Mouse (Mus musculus) monocyte, adult 5-6 weeks (primary cell): Measurements from ENCODE around the gene Ppil6. TPM values are rescaled to one million over a fixed set of nuclear protein-coding genes. Genes with fewer than 3 reads are reported as not detected.

ENCODE experiments used
- ATAC-seq: fragments of 153-309, 156-312 bp; replicated peaks from 2 replicates; pipeline ENCODE4 v1.8.0; 2017; ENCODE audit warnings: mild to moderate bottlenecking; ENCODE audit not compliant: low TSS enrichment, insufficient number of reproducible peaks, severe bottlenecking, poor library complexity, low FRiP score
- total RNA-seq: library from RNA; stranded (forward); fragments of 200-1000, 200-491, 200-594 nt; gene quantifications from 3 replicates; pipeline ENCODE4 v1.2.3, GENCODE M21; 2017

Gene Ppil6
- total RNA-seq, result 0.58 TPM in 1 of 3 replicates, not detected in the others

DNA sequence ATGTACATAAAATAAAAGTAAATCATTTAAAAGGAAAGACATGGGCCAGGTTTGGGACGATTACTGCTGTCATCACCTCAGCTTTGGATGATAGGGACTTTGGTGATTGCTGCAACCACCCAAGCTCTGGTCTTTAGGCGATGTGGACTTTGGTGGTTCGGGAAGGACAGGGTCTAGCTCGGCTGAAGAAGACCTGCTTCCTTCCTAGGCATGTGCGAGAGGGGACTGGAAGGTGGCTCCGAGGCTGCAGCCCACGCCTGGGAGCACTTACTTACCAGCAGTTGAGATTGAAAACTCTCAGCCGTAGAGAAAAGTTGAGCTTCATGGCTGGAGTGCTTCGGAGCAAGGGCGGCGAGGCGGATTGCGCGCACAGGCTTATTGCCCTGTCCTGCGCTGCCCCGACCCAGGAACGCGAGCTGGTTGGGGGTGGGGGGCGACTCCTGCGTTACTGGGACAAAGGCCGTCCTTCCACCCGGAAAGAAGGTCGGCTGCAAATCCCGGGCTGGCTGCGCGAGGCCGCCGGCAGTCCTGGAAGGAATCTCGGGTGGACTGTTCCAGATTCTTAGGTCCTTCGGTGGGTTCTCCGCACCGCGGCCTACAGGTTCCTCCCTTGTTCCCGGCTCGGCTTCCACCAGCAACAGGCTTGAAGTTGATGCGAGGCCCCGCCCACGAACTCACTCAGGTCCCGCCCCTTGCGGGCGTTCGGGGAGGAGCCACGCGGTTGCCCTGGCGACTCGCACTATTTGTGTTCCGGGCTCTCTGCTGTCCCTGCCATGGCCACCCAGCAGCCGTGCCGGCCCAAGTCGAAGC, at the start of gene Ppil6, which contains the start of gene Smpd2:
Gene Ppil6, plus strand, starts transcription at position 732 of the 810 bp plus-strand sequence.
Gene Smpd2, minus strand, starts transcription at position 662 of the 810 bp plus-strand sequence.
- peak; percentile 92 for ATAC-seq

DNA sequence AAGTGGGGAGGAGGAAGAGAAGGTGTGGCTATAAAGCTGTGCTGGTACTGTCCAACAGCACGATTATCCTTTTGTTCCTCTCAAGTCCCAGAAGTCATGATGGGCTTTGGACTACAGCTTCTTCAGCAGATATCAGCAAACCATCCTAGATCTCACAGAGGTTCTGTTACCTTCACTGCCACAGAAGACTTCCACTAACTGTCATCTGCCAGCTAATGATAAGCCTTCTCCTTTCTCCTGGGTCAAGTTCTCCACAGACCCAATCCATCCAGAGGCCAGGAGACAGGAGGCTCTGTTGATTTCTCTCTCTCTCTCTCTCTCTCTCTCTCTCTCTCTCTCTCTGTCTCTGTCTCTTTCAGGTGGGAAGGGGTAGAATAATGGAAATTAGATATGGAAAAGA, 42.0 kb upstream of the Ppil6 start:
- ATAC-seq, result no peak

DNA sequence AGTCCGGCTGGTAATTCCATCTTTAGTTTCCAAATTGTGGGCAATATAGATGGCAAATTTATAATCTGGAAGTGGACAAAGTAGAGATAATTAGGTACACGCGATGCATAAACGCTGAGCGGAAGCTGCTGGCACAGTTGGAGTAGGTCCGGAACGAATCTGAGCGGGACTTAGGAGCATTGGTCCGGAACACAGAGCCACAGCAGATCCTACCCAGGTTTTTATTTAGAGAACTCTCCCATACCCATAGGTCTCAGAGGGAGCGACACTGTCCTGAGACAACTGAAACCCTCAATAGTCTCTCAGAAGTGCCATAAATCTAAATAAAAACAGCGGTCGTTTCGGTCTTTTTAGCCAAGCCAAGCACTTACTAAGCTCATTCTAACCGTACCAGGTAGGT, 40.6 kb upstream of the Ppil6 start:
- no peak for ATAC-seq

DNA sequence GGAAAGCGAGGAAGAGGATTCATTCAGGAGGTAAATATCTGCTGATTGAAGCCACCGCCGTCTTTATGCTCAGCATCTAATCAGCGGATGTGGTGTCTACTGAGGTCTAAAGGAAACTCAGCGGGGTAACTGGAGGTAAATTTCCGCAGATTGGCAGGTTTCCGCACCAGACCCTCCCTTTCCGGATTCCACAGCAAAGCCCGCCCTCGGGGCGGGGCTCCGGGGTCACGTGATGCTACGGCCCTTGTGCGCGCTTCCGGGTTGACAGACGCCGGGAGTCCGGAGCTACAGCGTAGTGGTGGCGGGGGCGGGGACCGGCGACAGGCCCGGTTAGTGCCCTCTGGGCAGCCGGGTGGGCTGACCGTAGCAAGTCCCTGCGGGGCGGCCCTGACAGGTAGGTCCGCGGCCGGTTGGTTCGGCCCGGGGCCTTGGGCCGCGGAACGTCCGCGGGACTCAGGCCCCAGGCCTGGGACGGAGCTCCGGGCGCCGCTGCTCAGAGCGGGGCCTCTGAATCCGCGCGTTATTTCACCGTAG, 40.0 kb upstream of the Ppil6 start, which contains the start of gene Zbtb24:
Gene Zbtb24, plus strand, starts transcription at position 247 of the 534 bp plus-strand sequence.
- peak; percentile 89 for ATAC-seq

DNA sequence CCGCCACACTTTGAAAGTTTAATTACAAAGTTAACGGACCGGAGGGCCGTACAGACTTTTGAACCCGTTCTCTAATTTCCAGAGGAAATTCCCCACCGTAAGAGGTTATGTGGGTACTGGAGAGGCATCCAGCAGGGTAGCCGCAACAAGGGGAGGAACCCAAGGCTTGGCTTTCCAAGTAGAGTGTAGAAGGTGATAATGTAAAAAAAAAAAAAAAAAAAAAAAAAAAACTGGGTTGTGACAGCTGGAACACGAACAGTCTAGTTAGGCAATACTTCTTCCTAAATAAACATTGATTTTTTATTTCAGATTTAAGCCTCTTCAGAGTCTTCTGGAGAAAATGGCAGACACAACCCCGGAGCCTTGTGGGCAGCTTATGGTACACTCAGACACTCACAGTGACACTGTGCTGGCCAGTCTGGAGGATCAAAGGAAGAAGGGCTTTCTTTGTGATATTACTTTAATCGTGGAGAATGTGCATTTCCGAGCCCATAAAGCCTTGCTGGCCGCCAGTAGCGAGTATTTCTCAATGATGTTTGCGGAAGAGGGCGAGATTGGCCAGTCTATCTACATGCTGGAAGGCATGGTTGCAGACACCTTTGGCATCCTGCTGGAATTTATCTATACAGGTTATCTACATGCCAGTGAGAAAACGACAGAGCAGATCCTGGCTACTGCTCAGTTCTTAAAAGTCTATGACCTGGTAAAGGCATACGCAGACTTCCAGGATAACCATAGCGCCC, 39.3 kb upstream of the Ppil6 start:
- ATAC-seq, result no peak

DNA sequence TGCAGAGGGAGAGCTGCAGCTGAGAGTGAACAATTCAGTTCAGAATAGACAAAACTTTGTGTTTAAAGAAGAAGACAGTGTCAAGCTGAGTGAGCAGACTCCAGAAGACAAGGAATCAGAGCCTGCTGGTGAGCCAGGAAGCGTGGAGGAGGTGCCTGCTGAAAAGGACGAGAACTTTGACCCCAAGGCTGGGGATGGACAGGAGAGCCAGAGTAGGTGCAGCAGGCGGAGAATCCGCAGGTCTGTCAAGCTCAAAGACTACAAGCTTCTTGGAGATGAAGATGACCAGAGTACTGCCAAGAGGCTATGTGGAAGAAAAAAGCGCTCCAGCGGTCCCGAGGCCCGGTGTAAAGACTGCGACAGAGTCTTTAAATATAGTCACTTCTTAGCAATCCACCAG, 38.6 kb upstream of the Ppil6 start:
- ATAC-seq, result no peak

DNA sequence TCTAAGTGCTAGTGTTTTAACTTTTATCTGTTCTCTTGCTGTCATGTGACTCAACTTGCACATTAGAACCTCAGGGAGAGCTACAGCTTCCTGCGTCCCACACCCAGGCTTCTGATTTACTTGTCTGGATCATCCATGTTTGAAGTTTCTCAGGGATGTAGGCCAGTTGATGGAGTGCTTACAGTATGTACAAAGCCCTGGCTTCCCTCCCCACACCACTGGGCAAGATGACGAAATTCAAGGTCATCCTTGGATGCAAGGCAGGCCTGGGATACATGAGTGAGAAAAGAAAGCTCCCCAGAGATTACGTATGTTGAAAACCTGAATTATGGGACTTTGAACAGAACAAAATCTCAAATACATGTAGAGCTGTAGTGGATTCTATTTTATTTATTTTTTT, 37.4 kb upstream of the Ppil6 start:
- ATAC-seq, result no peak

DNA sequence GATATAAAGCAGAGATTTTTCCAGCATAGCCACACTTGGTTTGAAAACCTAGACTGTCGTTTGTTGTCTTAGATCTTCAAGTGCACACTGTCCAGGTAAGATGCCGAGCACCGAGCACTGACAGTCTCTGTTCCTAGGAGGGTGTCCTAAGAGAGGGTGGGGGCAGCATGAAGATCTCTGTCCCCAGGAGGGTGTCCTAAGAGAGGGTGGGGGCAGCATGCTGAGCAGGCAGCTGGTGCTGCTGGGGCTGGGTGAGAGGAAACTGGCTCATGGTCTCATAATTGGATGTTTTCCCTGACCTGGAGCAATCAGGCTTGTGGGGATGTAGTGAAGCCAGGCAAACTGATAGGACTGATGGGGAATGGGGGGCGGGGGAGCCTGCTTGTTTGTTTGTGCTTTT, 30.2 kb upstream of the Ppil6 start:
- no peak for ATAC-seq

DNA sequence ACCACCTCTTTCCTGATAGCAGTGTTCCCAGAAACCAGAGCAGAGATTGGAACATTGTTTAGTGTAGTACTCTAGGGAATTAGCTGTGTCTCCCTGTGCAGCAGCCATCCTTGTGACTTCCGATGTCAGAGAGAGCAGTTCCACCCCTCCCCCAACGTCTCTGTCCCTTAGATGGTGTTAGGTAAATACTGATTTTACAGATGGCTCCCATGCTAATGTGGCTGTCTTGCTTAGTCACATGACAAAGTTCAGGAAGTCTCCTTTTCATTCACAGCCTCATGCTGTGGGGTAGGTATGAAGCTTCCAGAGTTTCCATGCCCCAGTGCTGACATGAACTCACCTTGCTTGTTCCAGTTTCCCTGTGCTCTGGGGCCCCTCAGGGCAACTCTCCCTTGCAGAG, 29.7 kb upstream of the Ppil6 start:
- ATAC-seq, result no peak

DNA sequence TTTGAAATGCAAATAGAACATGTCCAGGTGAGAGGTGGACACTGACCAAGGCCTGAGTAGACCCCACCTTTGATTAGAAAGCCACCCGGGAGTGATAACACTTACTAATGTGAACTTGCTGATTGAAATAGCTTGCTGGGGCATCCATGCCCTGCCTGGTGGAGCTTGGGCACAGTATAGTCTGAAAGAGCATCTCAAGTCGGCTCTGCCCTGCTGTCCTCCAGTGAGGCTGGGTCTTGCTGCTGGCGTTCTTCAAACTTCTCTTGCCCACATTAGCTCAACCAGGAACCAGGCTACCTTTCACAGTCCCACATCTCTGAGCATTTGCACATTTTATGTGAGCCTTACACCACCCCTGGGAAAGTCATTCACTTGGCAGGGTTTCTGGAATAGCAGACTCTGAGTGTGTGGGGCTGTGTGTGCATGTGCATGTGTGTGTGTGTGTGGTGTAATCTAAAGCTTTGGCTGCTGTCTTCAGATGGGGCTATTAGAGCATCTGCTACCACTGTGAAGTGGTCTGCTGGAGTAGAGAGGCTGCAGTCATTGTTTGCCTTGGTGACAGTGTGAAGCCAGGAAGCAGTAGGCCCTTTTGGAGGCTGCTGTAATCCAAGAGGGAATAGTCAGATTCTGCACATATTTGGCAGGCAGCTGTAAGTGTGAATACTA, 29.0 kb upstream of the Ppil6 start:
- ATAC-seq, result no peak

DNA sequence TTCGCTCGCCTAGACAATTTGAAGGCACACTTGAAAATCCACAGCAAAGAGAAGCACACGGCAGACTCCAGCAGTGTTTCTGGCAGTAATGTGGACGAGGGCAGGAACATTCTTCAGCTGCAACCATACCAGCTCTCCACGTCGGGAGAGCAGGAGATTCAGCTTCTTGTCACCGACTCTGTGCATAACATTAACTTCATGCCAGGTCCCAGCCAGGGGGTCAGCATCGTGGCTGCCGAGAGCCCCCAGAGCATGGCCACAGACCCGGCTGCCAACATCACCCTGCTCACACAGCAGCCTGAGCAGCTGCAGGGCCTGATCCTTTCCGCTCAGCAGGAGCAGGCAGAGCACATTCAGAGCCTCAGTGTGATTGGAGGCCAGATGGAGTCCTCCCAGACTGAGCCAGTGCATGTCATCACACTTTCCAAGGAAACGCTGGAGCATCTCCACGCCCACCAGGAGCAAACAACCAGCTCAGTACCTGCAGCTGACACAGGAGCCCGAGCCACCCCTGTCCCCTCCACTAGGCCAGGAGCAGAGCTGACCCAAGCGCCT, 25.8 kb upstream of the Ppil6 start:
- no peak for ATAC-seq

DNA sequence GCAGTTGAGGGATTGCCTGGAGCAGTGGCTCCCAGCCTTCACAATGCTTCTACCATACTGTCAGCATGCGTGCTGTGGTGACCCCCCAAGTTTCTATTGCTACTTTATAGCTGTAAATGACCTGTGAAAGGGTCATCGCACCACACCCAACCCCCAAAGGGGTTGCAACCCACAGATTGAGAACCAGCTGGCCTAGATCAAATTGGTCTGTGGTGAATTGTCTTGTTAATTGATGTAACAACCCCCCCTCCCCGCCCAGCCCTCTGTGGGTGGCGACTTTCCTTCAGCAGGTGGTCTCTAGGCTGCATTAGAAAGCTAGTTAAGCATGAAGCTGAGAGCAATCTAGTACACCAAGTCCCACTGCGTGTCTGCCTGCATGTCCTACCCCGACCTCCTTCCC, 22.9 kb upstream of the Ppil6 start:
- no peak for ATAC-seq

DNA sequence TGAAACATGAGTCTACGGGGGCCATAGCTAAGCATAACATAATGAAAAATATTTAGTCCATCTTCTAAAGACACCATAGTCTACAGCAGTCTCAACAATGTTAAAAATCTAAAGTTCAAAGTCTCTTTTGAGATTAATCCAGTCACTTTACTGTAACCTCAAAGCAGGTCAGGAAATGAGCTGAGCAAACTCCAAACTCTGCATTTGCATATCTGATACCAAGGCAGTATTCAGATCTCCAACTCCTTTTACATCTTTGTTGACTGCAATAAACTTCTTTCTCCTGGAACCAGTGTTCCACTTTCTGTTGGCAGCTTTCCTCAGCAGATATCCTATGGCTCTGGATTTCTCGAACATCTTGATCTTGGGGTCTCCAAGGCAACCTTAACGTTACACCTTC, 19.5 kb upstream of the Ppil6 start:
- ATAC-seq, result no peak

DNA sequence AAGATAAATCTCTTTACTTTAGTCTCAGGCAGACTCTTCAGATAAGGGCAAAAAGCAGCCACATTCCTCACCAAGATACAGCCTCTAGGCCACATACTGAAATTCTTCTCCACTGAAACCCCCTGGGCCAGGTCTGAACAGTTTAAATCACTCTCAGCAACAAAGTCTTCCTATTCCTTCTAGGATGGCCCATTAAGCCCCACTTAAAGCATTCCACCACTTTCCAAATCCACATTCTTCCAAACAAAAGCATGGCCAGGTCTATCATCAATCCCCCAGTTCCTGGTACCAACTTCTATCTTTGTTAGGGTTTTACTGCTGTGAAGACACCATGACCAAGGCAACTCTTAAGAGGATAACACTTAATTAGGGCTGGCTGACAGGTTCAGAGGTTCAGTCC, 17.7 kb upstream of the Ppil6 start:
- no peak for ATAC-seq

DNA sequence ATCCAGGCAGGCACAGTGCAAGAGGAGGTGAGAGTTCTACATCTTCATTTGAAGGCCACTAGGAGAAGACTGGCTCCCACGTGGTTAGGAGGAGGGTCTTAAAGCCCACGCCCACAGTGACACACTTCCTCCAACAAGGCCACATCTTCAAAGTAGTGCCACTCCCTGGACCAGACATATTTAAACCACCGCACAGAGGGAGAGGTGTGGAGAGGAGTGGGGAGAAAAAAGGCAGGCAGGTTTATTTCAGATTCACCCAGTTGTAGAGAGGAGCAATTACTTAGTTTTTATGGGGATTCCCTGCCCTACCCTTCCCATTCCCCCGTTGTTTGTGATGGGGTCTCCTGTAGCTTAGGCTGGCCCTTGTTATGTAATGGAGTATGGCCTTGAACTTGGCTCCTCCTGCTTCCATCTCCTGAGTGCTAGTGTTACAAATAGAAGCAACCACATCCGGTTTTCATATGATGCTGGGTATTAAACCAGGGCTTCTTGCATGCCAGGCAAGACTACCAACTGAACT, 17.2 kb upstream of the Ppil6 start:
- no peak for ATAC-seq

DNA sequence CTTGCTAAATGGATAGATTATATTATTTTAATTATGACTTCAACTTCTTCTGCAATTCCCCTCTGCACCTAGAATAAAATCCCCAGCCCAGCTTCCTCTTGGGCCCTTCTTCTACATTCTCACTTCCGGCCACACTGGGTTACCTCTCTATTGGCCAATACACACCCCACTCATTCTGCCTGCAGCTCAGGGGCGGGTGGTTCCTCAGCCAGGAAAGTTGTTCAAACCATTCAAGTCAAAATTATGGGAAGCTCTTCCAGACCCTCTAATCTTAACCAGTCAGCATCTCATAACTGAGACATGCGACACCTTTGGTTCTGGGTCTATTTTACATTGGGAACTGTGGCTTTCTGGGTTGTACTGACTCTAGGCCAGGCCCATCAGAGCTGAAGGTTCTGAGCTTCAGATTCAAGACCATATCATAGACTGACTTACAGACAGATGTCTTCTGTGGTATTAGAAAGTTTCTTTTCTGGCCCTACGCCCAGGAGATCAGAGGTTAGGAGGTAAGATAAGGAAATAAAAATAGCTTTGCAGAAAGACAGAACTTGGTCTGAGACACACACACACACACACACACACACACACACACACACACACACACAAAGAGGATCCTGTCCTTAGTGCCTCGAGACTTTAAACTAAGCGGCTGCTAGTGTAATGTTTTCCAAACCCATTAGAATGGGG, 16.3 kb upstream of the Ppil6 start:
- peak; percentile 41 for ATAC-seq

DNA sequence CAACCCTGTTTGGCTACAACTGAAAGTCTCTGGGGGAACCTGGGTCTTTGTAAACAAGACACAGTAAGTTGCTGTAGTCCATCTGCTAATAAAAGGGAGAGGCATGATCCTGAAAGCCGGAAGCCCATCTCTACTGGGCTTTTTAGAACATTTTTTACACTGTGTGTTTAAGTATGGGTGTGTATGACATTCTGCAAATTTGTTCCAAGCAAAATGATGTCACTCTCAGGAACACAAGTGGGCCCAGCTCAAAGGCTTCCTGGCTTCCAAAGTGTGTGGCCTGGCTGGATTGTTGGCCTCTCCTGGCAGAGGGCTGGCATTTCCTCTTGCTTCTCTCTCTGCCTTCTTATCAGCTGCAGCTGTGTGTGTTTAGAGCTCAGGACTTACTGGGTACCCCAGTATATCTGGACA, 15.3 kb upstream of the Ppil6 start:
- ATAC-seq, result no peak
